Mouse (Mus musculus): Measurements from ENCODE around the gene Snx3. TPM values are rescaled to one million over a fixed set of nuclear protein-coding genes. Genes with fewer than 3 reads are reported as not detected.

Gene Snx3
- total RNA-seq (2022) = 100 to 1,000 TPM; 174 to 195 (median 178) TPM

DNA sequence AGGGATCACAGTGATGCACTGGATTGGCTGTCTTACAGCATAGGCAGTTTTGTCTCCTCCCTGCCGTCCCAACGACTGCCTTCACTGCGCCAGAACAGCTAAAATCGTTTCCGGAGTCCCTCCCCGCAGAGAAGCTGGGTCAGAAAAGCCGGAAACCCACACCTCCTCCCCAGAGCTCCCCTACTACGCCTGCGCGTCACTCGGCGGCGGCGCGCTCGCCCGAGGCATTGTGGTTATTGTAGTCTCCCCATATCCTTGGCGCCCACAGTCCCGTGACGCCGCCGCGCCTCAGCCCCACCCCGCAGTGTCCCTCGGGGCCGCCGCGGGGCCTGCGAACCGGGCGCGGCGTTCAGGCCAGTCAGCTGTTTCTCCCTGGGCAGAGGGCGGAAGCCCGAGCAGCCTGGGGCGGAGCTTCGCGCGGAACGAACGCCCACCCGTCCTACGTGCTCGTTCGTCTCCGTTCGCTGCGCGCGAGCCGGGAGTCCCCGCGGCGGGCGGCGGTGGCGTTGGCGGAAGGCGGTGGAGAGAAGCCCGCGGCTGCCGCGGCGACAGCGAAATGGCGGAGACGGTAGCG, at the start of gene Snx3:
Gene Snx3 (plus strand): TSS at position 256 of the 574 bp plus-strand sequence.
- peak; percentile 88 to 97 for DNase-seq (ENCODE audit: low spot score in 2 of 2)

DNA sequence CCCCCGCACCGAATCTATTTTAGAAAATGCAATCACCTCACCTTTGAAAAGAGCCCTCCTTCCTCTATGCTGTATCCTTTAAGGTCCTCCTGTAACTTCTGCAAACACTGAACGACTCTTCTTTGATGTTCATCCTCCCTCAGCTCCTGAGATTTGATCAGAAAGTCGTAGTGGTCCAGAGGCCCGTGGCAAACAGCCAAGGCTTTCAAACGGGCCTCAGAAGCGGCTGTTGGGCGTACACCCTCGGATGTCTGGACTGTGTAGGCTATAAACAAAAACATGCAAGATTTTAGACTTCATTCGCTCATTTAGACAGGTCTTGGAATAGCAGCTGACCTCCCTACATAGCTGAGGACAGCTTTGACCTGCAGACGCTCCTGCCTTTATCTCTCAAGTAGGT, 47.6 kb upstream of the Snx3 start:
- DNase-seq (ENCODE audit: low spot score in 2 of 2) = no peak

DNA sequence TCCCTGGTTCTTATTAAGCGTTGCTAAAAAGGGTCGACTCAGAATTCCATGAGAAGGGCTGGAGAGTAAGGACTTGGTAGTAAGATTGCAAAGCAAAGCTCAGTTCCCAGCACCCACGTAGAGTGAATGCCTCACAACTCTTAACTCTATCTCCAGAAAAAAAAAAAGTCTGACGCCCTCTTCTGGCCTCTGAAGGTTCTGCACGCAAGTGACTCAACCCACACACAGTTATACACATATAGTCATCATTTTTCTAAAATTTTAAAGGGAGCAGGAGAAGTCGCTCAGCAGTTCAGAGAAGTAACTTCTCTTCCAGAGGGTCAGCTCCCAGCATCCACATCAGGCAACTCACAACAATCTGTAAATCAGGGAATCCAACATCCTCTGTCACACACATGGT, 47.1 kb upstream of the Snx3 start:
- no peak for DNase-seq (ENCODE audit: low spot score in 2 of 2)

DNA sequence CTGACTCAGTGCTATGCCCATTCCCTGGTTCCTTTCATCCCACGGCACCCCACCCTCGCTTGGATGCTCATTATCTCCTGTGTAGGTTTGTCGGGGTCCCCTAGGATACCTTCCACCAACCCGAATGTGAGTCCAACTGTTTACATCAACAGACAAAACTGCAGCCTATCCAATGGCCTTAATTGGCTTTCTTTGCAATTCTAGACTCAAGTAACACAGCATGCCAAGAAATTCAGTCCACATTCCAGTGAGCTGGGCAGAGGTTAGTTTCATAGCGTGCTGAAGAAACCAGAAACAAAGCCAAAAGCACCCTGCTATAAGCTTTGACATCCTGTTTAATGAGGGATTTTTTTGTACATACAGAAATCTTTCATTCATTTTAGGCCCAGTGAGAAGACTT, 45.8 kb upstream of the Snx3 start:
- DNase-seq (ENCODE audit: low spot score in 2 of 2) = no peak

DNA sequence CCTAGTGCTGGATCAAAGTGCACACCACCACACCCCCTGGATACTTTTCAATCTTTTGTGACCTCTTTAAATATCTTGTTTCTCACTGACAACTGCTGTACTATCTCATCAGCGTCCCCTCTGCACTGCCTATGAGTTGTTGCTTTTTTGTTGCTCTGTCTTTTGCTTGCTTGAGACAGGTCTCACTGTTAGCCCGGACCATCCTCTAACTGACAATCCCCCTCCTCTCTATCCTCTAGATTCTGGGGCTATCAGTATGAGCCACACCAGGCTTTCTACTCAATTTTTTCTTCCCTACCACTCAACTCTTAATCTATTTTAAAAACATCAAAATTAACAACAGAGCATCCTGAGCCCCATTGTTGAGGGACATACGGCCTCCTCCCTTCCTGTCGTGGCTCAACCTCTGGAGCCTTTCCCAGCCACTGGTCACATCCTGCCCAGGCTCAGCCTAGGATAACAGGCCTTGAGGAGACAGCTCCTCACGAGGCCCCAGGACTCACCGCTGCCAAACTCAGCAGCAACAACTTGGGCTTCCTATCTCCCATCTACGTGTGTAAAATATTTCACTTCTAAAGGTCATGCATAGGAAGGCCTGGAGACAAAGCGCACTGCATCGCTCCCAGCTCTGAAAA, 44.2 kb upstream of the Snx3 start:
- DNase-seq (ENCODE audit: low spot score in 2 of 2) = no peak

DNA sequence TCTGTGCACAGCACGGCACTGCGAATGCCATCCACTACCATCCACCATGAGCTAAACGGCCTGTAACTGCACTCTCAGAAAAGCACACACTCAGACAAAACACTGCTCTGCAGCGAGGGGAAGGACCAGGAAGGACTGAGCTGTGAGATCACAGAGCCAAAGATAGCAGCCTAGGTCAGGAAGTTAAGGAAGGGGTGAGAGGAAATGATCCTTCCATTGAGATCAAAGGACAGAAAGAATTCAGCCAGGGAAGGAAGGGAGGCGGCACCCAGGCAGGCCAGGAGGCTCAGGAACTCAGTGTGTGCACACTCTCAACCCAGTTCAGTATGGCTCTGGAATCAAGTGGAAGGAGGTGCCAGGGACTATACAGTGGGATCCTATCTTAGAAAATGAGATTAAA, 37.6 kb upstream of the Snx3 start:
- no peak for DNase-seq (ENCODE audit: low spot score in 2 of 2)

DNA sequence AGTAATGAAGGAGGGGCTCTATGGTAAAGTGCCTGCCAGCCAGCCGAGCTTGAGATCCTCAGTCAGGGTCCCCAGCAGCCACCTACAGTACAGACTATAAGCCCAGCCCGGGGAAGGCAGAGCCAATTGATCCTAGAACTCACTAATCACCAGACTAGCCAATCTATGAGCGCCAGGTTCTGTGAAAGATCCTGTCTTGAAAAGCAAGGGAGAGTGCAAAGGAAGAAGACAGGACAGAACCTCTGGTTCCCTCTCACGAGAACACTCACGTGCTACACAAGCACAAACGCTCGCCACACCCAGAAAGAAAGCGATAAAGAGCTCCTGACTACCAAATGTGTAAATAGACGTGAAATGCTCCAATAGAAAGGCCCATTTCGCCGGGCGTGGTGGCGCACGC, 37.0 kb upstream of the Snx3 start:
- no peak for DNase-seq (ENCODE audit: low spot score in 2 of 2)

DNA sequence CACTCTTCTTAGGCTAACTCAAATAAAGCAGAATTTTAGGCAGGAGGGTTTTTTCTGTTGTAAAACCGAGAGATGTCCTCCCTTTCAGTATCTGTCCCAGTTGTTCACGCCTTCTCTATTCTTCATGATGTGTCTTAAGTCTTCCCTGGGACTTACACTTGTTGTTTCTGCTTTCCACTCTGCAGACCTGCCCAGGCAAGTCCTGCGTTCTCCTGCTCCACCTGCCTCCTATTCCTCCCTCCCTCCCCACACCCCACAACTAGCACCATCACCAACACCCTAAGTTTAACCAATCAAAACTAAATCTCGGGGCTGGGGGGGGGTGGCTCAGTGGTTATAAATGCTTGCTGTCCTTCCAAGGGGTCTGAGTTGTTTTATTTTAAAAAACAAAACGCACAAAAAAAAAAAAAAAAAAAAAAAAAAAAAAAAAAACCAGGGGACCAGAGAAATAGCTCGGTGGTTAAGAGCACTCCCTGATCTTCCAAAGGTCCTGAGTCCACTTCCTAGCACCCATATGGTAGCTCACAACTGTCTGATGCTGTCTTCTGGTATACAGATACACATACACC, 26.8 kb upstream of the Snx3 start:
- DNase-seq (ENCODE audit: low spot score in 2 of 2) = no peak

DNA sequence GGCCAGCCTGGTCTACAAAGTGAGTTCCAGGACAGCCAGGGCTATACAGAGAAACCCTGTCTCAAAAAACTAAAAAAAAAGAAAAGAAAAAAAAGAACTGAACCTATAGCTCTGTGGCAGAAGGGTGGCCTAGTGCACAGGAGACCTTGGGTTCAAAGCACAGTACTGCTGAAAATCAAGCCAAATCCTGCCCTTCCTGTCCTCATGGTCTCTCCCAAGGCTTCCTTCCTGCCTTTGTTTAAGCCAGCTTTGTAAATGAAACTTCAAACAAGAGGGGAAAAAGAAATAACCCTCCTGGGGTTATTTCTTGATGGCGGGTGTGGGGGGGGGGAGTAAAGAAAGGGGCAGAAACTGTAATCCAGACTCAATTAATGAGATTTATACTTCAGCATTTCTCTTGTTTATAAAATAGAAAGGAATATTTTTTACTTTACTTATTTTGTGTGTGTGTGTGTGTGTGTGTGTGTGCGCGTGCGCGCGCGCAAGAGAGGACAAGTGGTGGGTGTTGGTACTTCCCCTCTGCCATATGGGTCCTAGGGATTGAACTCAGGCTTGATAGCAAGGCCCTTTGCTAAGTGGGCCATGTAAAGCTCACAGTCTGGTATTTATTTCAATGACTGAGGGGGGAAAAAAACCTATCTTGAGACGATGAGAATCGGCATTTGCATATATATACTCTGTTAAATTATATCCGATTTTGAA, 24.9 kb upstream of the Snx3 start:
- DNase-seq (ENCODE audit: low spot score in 2 of 2) = no peak

DNA sequence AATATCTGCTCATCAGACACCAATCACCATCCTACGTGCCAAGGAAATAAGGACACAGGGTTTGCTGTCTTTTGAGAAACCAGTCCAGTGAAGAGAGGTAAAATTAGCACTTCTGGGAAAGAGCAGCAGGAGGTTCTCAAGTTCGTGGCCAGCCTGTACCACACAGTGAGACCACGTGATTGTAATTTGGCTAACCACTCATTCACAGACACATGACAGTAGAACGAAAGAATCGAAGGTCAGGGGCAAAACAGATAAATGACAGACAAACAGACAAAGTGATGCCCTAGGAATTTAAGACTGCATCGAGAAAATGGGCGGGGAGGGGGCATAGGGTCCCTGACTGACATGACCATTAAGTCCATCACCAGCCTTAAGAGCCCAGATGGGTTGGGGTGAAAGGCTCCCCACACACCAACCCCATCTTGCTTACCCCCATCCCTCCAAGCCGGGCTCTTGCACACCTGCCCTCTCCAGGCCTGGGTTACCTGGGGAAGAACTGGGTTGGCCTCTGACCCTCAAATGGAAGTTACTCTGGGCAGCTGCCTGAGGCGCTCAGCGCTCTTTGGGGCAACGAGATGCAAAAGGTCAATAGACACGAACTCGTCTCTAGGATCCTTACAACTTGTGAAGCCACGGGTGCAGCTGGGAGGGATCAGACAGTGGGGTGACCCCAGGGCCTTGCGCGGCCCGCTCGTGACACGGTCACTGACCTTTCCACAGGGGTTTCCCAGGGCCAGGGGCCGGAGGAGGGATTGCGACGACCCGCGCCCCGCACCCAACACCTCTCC, 24.1 kb upstream of the Snx3 start:
- DNase-seq (ENCODE audit: low spot score in 2 of 2) = no peak

DNA sequence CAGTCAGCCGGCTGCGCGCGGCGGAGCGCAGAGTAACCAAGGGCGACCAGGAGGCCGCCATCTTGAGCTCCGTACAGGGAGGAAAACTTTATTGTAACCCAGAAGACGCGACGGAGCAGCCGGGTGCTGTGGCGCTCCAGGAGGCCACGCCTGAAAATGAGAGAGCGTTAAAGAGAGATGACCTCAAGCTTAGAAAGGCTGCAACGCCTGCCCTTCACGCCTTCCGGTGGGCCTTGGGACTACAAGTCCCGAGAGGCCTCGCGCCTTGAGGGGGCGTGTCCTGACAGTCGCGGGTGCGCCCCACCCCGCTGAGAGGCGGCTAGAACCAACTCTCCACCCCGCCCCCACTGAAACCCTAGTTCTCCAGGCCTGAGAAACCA, 23.5 kb upstream of the Snx3 start, which contains the start of gene Afg1l:
Gene Afg1l (minus strand): TSS at position 225 of the 380 bp plus-strand sequence.
- DNase-seq (ENCODE audit: low spot score in 2 of 2) = peak; percentile 92 to 95

DNA sequence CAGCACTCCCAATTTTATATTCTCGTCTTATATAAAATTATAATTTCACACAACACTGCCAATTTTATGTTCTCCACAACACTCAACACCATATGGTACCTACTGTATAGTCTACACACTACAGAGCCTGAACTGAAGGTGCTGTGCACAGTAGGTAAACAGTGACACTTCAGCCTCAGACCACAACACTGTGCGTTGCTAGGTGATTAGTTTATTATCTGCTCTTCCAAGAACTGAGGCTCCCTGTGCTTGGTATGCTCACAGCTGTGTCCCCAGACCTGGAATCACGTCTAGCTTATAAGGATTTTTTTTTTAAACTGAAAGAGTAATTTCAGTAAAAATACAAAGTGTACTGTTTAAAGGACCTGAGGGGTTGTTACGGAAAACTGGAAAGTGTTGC, 21.1 kb upstream of the Snx3 start:
- DNase-seq (ENCODE audit: low spot score in 2 of 2) = no peak

DNA sequence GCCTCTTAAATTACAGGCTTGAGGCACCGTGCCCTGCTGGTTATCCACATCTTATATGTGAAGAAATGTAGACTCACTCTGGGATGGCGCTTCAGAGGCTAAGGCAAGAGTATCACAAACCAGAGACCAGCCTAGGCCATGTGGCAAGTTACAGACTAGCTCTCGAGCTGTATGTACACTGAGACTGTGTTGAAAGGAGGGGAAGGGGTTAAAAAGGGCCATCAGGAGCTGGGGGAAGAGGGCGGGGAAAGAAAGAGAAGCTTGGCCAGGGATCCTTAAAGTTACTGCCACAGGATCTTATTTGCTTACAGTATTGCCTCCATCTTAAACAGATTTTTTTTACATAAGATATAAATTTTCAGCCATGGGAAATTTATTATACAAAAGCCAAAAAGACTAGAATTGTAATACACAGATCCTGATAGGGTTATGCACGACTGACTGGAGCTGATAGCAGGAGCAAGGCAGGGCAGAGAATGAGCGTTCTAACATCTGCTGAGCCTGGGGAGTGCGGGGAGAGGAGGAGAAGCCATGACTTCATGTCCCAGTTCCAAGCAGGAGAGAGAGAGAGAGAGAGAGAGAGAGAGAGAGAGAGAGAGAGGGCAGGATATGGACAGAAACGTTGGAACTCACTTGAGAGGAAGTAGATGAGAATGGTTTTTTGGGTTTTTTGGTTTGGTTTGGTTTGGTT, 13.1 kb upstream of the Snx3 start:
- DNase-seq (ENCODE audit: low spot score in 2 of 2) = no peak

DNA sequence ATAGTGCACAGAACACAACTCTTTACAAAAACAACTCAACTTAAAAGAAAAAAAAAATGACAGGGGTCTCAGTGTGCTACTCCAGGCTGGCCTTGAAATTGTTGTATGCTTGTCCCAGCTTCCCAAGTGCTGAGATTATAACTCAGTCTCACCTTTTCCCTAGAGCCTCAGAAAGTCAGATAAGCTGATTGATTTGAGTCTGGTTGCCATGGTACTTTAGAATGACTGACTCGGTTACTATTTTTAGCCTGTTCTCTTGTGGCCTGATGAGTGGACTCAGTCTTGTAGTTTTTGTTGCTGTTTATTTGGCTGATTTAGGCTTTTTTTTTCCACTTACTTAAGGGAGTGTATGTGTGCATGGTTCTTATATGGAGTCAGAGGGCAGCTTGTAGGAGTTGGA, 10.7 kb upstream of the Snx3 start:
- no peak for DNase-seq (ENCODE audit: low spot score in 2 of 2)

DNA sequence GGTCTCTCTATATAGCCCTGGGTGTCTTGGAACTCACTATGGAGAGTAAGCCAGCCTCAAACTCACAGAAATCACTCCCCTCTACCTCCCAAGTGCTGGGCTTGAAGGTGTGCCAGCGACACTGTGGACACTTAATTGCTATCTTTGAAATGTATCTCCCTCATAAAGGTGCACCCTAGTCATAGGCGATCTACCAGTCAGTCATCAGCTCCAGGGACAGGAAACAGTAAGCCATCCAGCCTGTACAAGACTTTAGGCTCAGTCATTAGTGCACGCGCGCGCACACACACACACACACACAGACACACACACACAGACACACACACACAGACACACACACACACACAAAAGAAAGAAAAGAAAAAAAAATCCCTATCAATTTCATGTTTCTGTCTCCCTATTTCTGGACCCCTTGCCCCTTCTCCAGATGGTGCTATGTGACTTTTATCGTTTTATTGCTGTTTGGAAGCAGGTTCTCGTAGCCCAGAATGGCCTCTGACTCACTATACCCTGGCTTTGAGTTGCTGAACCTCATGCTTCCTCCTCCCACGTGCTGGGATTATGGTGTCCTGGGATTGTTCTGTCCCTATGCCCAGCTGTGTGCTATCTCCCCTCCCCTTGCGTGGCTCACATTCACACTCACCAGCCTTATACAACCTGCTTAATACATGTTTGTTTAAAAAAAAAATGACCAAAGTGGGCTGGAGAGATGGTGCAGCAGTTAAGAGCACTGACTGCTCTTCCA, 9.6 kb upstream of the Snx3 start:
- no peak for DNase-seq (ENCODE audit: low spot score in 2 of 2)

DNA sequence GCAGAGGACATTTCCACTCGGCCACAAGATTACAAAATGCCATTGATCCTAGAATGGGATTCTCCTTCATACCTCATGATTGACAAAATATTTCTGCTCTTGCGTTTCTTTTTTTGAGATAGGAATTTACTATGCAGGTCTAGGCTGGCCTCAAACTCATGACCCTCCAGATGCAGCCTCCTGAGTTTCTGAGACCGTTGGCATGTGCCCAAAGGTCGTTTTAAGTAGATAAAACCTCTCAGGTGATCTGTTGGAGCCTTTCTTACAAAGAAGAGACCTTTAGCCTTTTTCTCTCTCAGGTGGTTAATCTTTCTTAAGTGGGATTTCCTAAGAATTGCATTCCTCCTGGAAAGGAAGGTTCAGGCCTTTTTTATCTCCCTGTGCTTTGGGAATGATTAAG, 8.8 kb upstream of the Snx3 start:
- DNase-seq (ENCODE audit: low spot score in 2 of 2) = no peak

DNA sequence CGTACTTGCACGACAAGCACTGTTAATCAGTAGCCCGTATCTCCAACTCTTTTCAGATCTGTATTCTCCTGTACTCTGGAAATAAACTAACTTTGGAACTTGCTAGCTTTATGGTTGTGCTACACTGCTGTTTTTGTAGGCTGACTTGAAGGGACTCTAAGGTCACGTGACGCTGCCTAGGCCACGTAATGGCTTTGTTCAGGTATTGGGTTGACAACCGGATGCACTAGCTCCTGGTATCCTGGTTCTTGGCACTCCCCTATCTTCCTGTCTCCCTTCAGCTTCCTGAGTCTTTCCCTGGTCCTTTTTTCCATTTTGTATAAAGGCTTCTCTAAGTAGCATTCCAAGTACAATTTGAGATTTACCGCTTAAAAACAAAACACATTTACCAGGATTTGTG, 1.2 kb upstream of the Snx3 start:
- DNase-seq (ENCODE audit: low spot score in 2 of 2) = no peak

DNA sequence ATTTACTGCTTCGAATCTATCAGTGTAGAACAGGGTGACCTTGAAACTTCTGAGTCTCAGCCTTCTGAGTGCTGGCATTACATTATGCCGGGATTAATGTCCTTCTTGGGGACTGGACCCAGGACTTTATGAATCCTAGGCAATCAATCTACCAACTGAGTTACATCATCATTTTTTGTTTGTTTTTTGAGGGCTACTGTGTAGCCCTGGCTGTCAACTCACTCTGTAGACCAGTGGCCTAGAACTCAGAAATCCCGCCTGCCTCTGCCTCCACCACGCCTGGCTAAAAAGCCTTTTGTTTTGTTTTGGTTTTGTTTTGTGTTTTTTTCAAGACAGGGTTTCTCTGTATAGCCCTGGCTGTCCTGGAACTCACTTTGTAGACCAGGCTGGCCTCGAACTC, 669 bp upstream of the Snx3 start:
- no peak for DNase-seq (ENCODE audit: low spot score in 2 of 2)

DNA sequence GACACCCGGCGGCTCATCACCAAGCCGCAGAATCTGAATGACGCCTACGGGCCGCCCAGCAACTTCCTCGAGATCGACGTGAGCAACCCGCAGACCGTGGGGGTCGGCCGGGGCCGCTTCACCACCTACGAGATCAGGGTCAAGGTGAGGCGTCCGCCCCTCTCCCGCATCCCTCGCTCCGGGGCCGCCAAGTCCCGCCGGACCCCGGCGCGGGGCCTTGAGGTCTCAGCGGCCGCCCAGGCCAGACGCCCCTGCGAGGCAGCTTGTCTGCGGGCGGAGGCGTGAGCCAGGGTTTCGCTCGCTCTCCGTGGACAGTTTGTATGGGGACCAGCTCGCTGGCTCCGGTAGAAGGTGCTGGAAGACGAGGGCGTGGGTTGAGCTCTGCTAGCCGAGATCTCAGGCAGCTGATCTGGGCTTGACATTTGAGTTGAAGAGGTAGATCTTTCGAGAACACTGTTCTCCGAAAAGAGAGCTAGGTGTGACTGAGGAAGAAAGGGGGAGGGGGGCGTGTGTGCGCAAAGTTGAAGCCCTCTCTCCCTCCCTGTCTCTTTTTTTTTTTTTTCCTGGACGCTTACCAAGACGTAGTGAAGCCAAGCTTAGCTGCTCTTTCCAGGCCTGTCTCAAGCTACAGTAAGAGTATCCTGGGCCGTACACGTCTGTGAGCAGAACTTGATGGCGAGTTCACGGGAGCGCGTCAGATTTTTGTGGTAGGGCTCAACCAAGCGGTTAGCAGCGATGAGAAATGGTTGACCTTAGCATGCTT, 700 bp downstream of the Snx3 start:
- peak; percentile 65 to 66 for DNase-seq (ENCODE audit: low spot score in 2 of 2)

Measured in left cerebral cortex, adult 8-10 months (tissue).